Mouse (Mus musculus) T-helper 2 cell (primary cell): Measurements from ENCODE around the gene AY358078.
"Not testable (repeated sequence)": the region's sequence is repeated elsewhere in the genome, so short reads cannot be mapped to it uniquely, and the experiment has no call there.

Source experiments
- in situ Hi-C: fragments of 300-600 bp; cut with MboI, MseI; formaldehyde crosslinking; loops from one replicate; pipeline ENCODE4 v1.15.1; 2025; ENCODE audit warnings: high pct_unique_total_duplicates

AY358078 gene

GRCm38 (mm10) chr14:51799746-51800145 is at the start of gene AY358078:
AY358078 (plus strand) TSS chr14:51800046.
- in situ Hi-C loops, result no loop called here

- in situ Hi-C loops, result no loop called here
These were observed 43.9 kb upstream of the AY358078 start for GRCm38 (mm10) chr14:51755944-51756343.

GRCm38 (mm10) chr14:51771378-51771777 is 28.5 kb upstream of the AY358078 start:
- in situ Hi-C loops, result loop anchor here (5.0 kb wide), 1 partner anchor 56 kb away; no protein-coding TSS in a partner anchor

GRCm38 (mm10) chr14:51773490-51773889 is 26.4 kb upstream of the AY358078 start, which contains the start of gene Ang4:
Ang4 (minus strand) TSS chr14:51773590.
- in situ Hi-C loops, result loop anchor here (5.0 kb wide), 1 partner anchor 54 kb away; no protein-coding TSS in a partner anchor

GRCm38 (mm10) chr14:51777791-51778190 is 22.1 kb upstream of the AY358078 start:
- in situ Hi-C loops, result no loop called here

DNA sequence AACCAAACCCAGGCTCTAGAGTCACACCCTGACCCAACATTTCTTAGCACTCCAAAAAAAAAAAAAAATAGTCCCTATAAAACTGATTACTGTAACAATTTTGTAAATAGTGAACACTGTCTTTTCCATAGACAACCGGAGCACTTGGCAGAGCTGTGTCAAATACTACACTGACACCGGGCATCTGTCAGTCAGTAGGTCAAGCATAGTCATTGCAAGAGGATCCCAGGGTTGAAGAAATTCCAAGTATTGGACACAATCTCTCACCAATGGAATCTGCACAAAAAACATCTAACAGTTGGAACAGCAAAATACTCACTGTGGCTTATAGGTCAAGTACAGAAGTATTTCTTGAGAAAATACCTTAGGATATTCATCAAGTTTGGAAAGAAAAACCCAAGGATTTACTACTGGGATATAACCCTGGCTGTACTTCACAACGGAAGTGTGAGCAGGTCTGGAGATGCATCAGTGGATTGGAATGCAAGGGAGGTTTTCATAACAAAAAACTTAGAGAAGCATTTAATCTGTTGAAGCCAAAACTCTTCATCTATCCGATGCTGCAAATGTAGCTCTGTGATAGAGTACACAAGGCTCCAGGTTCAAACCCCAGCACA is 20.9 kb upstream of the AY358078 start:
- in situ Hi-C loops, result no loop called here

- in situ Hi-C loops, result no loop called here
These were observed 13.5 kb upstream of the AY358078 start for GRCm38 (mm10) chr14:51786335-51786734.

DNA sequence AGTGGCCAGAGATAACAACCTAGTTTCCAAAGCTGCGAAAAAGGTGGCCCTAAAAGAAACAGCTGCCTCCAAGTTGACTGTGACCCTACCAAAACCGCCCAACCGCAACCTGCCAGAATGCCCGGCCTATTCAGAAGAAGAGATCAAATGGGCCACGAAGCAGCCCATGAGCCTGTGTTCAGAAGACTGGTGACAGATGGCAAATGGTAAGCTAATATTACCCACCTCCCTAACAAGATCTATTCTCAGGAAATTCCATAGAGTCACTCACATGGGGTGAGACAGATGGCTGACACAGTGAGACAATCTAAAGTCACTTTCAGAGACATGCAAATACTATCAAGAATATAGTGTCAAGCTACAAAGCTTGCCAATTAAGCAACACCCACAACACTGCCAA is 12.8 kb upstream of the AY358078 start:
- in situ Hi-C loops, result no loop called here

GRCm38 (mm10) chr14:51789196-51789595 is 10.7 kb upstream of the AY358078 start:
- in situ Hi-C loops, result no loop called here

DNA sequence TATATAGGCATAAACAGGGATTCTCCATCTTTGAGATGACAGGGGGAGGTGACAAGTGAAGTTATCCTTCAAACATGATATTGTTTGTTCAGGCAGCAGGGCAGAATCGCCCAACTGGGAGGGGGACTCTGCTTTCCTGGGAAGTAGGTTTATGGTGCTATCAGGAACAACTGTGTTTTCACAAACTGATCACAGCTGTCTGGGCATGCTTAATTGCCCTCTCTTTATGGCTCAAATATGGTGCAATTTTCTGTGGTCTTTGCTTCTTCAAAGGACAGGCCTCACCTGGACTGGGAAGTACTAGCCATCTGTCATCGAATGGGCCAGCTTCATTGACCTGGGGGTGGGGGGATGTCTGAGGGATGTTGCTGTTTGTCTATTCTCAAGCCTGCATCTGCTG is 5.7 kb upstream of the AY358078 start:
- in situ Hi-C loops, result no loop called here

DNA sequence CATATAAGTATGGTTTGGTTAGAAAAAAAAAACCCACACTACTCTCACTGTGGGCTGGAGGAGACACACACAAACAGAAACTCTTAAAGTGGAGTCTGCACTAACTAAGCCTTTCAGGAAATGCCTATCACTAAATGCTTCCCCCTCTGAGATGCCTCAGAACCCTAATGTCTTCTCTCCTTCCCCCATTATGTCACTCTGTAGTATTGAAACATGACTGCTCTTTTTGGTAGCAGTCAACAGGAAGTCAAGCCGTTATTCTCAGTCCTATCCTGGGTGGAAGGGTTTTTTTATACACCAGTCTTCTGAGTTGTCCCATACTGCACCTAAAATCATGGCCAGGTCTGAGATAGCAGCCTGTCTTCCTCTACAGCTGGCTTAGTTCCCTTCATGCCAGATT is 26.8 kb downstream of the AY358078 start:
- in situ Hi-C loops, result loop anchor here (5.0 kb wide), 1 partner anchor 54 kb away; the partner anchor contains the start of gene Ang4

GRCm38 (mm10) chr14:51827842-51828241 is 28.0 kb downstream of the AY358078 start:
- in situ Hi-C loops, result loop anchor here (5.0 kb wide), 1 partner anchor 56 kb away; the partner anchor contains the start of gene Ang4

DNA sequence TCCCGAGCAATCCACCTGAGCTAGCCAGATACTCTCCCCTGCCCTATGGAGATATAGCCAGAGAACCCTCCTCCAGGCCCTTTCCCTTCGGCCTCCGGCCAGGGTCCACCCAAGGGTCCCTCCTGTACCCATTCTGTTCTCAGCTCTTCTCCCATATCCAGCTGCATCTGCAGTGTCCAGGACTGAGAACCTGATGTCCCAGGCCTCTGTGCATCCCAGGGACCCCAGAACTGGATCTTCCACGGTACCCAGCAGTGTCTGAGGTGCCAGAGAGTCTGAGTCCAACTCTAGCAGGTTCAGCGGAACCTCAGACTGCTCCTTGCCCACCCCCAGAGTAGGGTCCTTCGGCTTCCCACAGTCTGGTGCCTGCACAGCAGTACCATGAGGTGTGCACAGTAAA is 29.3 kb downstream of the AY358078 start:
- in situ Hi-C loops, result loop anchor here (5.0 kb wide), 1 partner anchor 57 kb away; the partner anchor contains the start of gene Ang4

GRCm38 (mm10) chr14:51838480-51838879 is 38.6 kb downstream of the AY358078 start:
- in situ Hi-C loops, result not testable (repeated sequence)

DNA sequence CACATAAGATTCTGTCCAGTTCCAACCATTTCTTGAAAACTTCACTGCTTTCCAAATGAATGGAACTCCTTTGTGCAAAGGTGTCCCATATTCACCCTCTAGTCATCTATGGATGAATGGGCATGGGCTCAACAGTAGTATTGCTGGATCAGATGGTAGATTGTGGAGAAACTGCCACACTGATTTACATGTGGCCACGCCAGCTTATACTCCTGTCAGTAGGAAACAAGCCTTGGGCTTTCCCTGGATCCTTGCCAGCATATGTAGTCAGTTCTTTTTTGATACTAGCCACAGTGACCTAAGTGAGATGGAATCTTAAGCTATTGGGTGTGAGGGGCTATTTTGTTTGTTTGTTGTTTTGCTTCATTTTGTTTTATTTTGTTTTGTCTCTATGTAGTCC is 42.4 kb downstream of the AY358078 start:
- in situ Hi-C loops, result no loop called here

GRCm38 (mm10) chr14:51842781-51843180 is 42.9 kb downstream of the AY358078 start:
- in situ Hi-C loops, result no loop called here

DNA sequence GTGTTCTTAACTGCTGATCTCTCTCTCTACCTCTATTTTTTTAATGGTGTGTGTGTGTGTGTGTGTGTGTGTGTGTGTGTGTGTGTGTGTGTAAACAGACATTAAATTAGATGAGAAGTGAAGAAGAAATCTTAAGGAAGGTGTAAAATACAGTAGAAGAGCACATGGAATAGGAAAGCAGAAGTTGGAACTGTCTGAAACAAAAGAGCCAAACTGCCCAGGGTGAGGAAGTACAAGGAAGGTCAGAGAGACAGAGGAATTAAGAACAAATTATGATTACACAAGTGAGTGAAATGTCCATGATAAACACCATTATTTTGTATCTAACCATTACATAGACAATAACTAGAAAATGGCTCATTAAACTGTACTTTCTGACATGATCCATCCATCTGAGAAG is 44.0 kb downstream of the AY358078 start:
- in situ Hi-C loops, result no loop called here

DNA sequence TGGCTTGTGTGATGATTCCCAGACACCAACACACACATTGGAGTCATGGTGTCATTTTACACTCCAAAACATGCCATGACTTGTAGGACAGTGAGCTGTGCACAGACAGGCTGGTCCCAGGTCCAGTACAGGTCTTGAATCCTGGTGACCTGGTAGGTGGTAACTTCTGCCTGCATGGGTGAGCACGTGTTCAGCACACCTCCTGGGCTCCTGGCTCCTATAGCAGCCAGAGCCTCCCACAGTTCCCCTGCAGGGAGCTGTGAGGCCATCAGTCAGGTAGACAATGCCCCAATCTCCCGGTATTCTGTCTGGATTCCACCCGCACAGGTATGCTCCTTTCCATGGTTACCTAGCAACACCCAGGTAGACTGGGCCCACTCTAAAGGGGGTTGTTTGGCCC is 46.7 kb downstream of the AY358078 start:
- in situ Hi-C loops, result no loop called here

DNA sequence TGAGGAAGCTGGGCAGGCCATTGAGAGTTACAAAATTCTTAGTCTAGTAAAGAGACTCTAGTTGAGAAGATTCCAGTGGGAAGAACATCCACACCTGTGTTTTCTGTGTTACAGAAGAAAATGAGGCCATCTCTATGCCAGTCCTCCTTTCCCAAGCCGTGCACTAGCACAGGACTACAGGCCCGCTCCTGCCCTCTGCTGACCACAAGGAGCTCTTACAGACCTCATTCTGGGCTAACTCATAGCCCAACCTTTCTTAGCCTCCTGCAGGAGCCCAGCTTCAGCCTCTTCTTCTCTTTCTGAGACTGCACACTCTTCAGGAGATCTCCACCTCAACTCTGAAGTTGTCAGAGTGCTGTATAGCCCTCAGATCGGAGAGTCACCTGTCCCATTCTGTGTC is 51.2 kb downstream of the AY358078 start:
- in situ Hi-C loops, result not testable (repeated sequence)

DNA sequence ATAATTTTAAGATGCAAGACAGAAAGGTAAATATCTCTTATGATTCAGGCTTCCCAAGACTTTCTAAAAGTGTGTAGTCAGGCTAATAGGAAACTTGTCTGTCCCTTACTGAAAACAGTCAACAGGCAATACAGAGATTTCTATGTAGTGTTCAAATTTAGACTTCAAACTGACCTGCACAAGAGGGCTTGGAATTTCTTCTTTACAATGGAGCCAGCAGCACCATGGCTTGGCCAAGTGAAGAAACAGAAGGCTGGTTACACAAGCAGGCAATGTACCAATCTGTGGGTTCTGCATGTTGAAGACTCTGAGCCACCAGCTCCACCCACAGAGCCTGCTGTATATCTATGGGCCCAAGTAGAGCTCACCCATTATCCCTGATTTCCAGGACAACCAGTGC is 53.6 kb downstream of the AY358078 start, which contains the start of gene Ear6:
Ear6 (plus strand) TSS at position 301 of the 400 bp plus-strand sequence.
- in situ Hi-C loops, result no loop called here

- in situ Hi-C loops, result not testable (repeated sequence)
These were observed 55.4 kb downstream of the AY358078 start for GRCm38 (mm10) chr14:51855280-51855679.

- in situ Hi-C loops, result not testable (repeated sequence)
These were observed 63.8 kb downstream of the AY358078 start for GRCm38 (mm10) chr14:51863603-51864002.

GRCm38 (mm10) chr14:51870756-51871155 is 70.9 kb downstream of the AY358078 start:
- in situ Hi-C loops, result no loop called here
